ENCODE assay signal across 18 mouse cellular contexts in genomic region chr1:158549616-158550015, GRCm38 (mm10).
DNase-seq lines count a peak whose midpoint lies in the region; ATAC-seq and TF ChIP-seq lines count a peak whose summit lies in the region.
"Had no signal": no experiment of that assay in that cellular context is flagged by ENCODE, and none has a peak within 500 bp of the region (broad histone marks: within the 10 kb centered on the region; RNA-seq: fewer than 3 reads in every experiment).

No protein-coding gene starts in this region.

- no peak for DNase-seq in layer of hippocampus, adult 2 months (ENCODE audit: low spot score in 2 of 2)
- DNase-seq in layer of hippocampus, postnatal 25 days (ENCODE audit: extremely low spot score in 1 of 2, low spot score in 1 of 2): no peak
- DNase-seq in midbrain, embryonic 10.5 days (ENCODE audit: low spot score): no peak
- DNase-seq in midbrain, embryonic 14.5 days: no peak
- DNase-seq in spleen, adult 18-20 months: no peak
- DNase-seq: adrenal gland, adult 2 months; adrenal gland, postnatal 10 days; adrenal gland, postnatal 25 days; cerebellum, adult 11-12 months; cerebellum, adult 2 months; cerebellum, adult 9-10 months; cerebellum, postnatal 10 days; cerebellum, postnatal 25 days; forebrain, postnatal 0 days had no signal

- no peak overlapping the region for H3K4me2 ChIP-seq in midbrain, embryonic 14.5 days (ENCODE audit: low read length)
- H3K4me2 ChIP-seq: embryonic facial prominence, embryonic 12.5 days; forebrain, embryonic 13.5 days; forebrain, embryonic 15.5 days had no signal

- 90% methylated on average over 2 of the region's 2 CpGs for WGBS in midbrain, embryonic 10.5 days
- 89% methylated on average over 2 of the region's 2 CpGs for WGBS in midbrain, embryonic 14.5 days

- no peak for ATAC-seq in midbrain, embryonic 14.5 days (ENCODE audit: low FRiP score, low TSS enrichment)
- ATAC-seq: forebrain, embryonic 13.5 days; forebrain, embryonic 15.5 days; forebrain, postnatal 0 days had no signal

- H3K4me3 ChIP-seq in layer of hippocampus, adult 2 months: no peak overlapping the region
- no peak overlapping the region for H3K4me3 ChIP-seq in midbrain, embryonic 10.5 days
- H3K4me3 ChIP-seq in midbrain, embryonic 14.5 days (replicated peaks; ENCODE audit: low read depth, low read length): no peak overlapping the region
- H3K4me3 ChIP-seq: embryonic facial prominence, embryonic 10.5 days; embryonic facial prominence, embryonic 12.5 days; forebrain, embryonic 13.5 days; forebrain, embryonic 15.5 days had no signal

- H3K27ac ChIP-seq in layer of hippocampus, adult 2 months: peak overlapping the region; percentile 92; the same call in 1 of the 2 replicates
- peak overlapping the region; percentile 15; the same call in 1 of the 2 replicates for H3K27ac ChIP-seq in midbrain, embryonic 10.5 days (replicated peaks)
- no peak overlapping the region for H3K27ac ChIP-seq in midbrain, embryonic 14.5 days (replicated peaks; ENCODE audit: low read depth, low read length)
- H3K27ac ChIP-seq: embryonic facial prominence, embryonic 10.5 days; embryonic facial prominence, embryonic 12.5 days; forebrain, embryonic 13.5 days; forebrain, embryonic 15.5 days had no signal

- H3K27me3 ChIP-seq in midbrain, embryonic 10.5 days (ENCODE audit: low read depth, poor library complexity, severe bottlenecking): no peaks in the 10 kb centered on the region
- H3K27me3 ChIP-seq in midbrain, embryonic 14.5 days (ENCODE audit: control insufficient read depth, insufficient read depth, low read length): no peaks in the 10 kb centered on the region
- H3K27me3 ChIP-seq: embryonic facial prominence, embryonic 12.5 days; forebrain, embryonic 13.5 days; forebrain, embryonic 15.5 days had no signal

- TF ChIP-seq CTCF in layer of hippocampus, adult 2 months (conservative IDR thresholded peaks at IDR 0.05): no peak

- no peak overlapping the region for H3K9ac ChIP-seq in midbrain, embryonic 14.5 days (replicated peaks; ENCODE audit: low read length)
- H3K9ac ChIP-seq: embryonic facial prominence, embryonic 12.5 days; forebrain, embryonic 13.5 days; forebrain, embryonic 15.5 days; forebrain, postnatal 0 days had no signal

- H3K36me3 ChIP-seq in midbrain, embryonic 10.5 days: no peaks in the 10 kb centered on the region
- no peaks in the 10 kb centered on the region for H3K36me3 ChIP-seq in midbrain, embryonic 14.5 days (ENCODE audit: control insufficient read depth, insufficient read depth, low read length)
- H3K36me3 ChIP-seq: embryonic facial prominence, embryonic 10.5 days; embryonic facial prominence, embryonic 12.5 days had no signal

- H3K9me3 ChIP-seq in midbrain, embryonic 10.5 days (replicated peaks): no peaks in the 10 kb centered on the region
- H3K9me3 ChIP-seq in midbrain, embryonic 14.5 days (ENCODE audit: control insufficient read depth, low read length): no peaks in the 10 kb centered on the region
- H3K9me3 ChIP-seq: embryonic facial prominence, embryonic 10.5 days; embryonic facial prominence, embryonic 12.5 days; forebrain, embryonic 13.5 days; forebrain, embryonic 15.5 days had no signal

- H3K4me1 ChIP-seq in midbrain, embryonic 10.5 days: peaks cover 87% of the 10 kb centered on the region
- H3K4me1 ChIP-seq in midbrain, embryonic 14.5 days (ENCODE audit: control insufficient read depth, insufficient read depth, low read length): peaks cover 52% of the 10 kb centered on the region
